Mouse (Mus musculus) cerebellum, adult 9-11 months (tissue): ENCODE measurements around the gene Obscn.

Source experiments
- DNase-seq: peaks from one replicate; pipeline ENCODE4 v3.0.0; 2022

Obscn gene

GRCm38 (mm10) chr11:59138537-59139486, 2.6 kb upstream of the Obscn start:
- DNase-seq, result no peak

- DNase-seq, result no peak
These were observed 948 bp upstream of the Obscn start for GRCm38 (mm10) chr11:59136994-59137706.

GRCm38 (mm10) chr11:59135051-59135820, 966 bp downstream of the Obscn start:
- DNase-seq, result no peak

- DNase-seq, result no peak
These were observed 1.7 kb downstream of the Obscn start for GRCm38 (mm10) chr11:59134373-59134997.

- no peak for DNase-seq
These were observed 4.1 kb downstream of the Obscn start for GRCm38 (mm10) chr11:59132065-59132464.

GRCm38 (mm10) chr11:59131348-59131919, 4.8 kb downstream of the Obscn start:
- DNase-seq, result no peak

- no peak for DNase-seq
These were observed 5.4 kb downstream of the Obscn start for GRCm38 (mm10) chr11:59130782-59131181.

- DNase-seq, result no peak
These were observed 30.3 kb downstream of the Obscn start for GRCm38 (mm10) chr11:59105945-59106344.

- no peak for DNase-seq
These were observed 33.9 kb downstream of the Obscn start for GRCm38 (mm10) chr11:59102324-59102723.

GRCm38 (mm10) chr11:59098339-59098738, 37.9 kb downstream of the Obscn start:
- no peak for DNase-seq

GRCm38 (mm10) chr11:59097770-59098169, 38.4 kb downstream of the Obscn start:
- no peak for DNase-seq

GRCm38 (mm10) chr11:59094213-59094612, 42.0 kb downstream of the Obscn start:
- DNase-seq, result no peak

GRCm38 (mm10) chr11:59087581-59087980, 48.6 kb downstream of the Obscn start:
- DNase-seq, result no peak

- no peak for DNase-seq
These were observed 51.0 kb downstream of the Obscn start for GRCm38 (mm10) chr11:59085200-59085599.

GRCm38 (mm10) chr11:59083125-59083524, 53.1 kb downstream of the Obscn start:
- DNase-seq, result no peak

GRCm38 (mm10) chr11:59078311-59078710, 57.9 kb downstream of the Obscn start:
- peak; percentile 5 for DNase-seq

GRCm38 (mm10) chr11:59070321-59070720, 65.9 kb downstream of the Obscn start:
- DNase-seq, result no peak

GRCm38 (mm10) chr11:59068922-59069321, 67.3 kb downstream of the Obscn start:
- no peak for DNase-seq

GRCm38 (mm10) chr11:59068433-59068832, 67.8 kb downstream of the Obscn start:
- no peak for DNase-seq

- no peak for DNase-seq
These were observed 68.3 kb downstream of the Obscn start for GRCm38 (mm10) chr11:59067921-59068320.

- DNase-seq, result no peak
These were observed 78.2 kb downstream of the Obscn start for GRCm38 (mm10) chr11:59058025-59058424.

GRCm38 (mm10) chr11:59051031-59051430, 85.2 kb downstream of the Obscn start:
- no peak for DNase-seq
